Mouse (Mus musculus) kidney, postnatal 25 days (tissue): ENCODE measurements around the gene Olfr1513.
A peak's percentile ranks its signal among the peaks of the same experiment; 100 is the strongest.
"Not testable (repeated sequence)": the region's sequence is repeated elsewhere in the genome, so short reads cannot be mapped to it uniquely, and the experiment has no call there.

Source experiments
- DNase-seq, 2 experiments: peaks; one replicate each; pipeline ENCODE4 v3.0.0; 2021; ENCODE audit warnings: mixed read lengths in 2 of 2

The Olfr1513 gene

GRCm38 (mm10) chr14:52310343-52310742 lies 45.9 kb downstream of the Olfr1513 start:
- DNase-seq: peak in 1 of 2 experiments; percentile 35

- DNase-seq: no peak
Observed at GRCm38 (mm10) chr14:52306100-52306499, 50.1 kb downstream of the Olfr1513 start.

- peak; percentile 95 to 96 for DNase-seq
Observed at GRCm38 (mm10) chr14:52304644-52305271, 51.5 kb downstream of the Olfr1513 start, which contains the start of gene Mettl3. Gene Mettl3, minus strand, starts transcription at chr14:52305128.

GRCm38 (mm10) chr14:52303517-52303916 lies 52.7 kb downstream of the Olfr1513 start:
- DNase-seq: not testable (repeated sequence)
